Mouse (Mus musculus) lung, embryonic 14.5 days (tissue): ENCODE data around the gene Rex2. TPM values are rescaled to one million over a fixed set of nuclear protein-coding genes. Genes with fewer than 3 reads are reported as not detected.
"Not testable (repeated sequence)": the region's sequence is repeated elsewhere in the genome, so short reads cannot be mapped to it uniquely, and the experiment has no call there.

Source experiments
- ATAC-seq: fragments of 200-750 bp; cut with Nextera tagmentation; 2 replicates; pipeline ENCODE4 v1.8.0; 2017; ENCODE audit warnings: mild to moderate bottlenecking, moderate TSS enrichment, moderate library complexity; ENCODE audit not compliant: insufficient read depth
- DNase-seq: peaks from one replicate; pipeline ENCODE4 v3.0.0-alpha.2; 2015
- H3K27ac ChIP-seq: fragments of 300-500 bp; sonication (generic); 2 replicates; pipeline ENCODE4 v1.5.1; 2014; ENCODE audit warnings: low read depth, mild to moderate bottlenecking, moderate library complexity
- H3K27me3 ChIP-seq: fragments of 300-500 bp; sonication (generic); 2 replicates; pipeline ENCODE4 v1.6.1; 2014; ENCODE audit warnings: low read length, control low read depth; ENCODE audit not compliant: insufficient read depth
- H3K36me3 ChIP-seq: fragments of 300-500 bp; sonication (generic); 2 replicates; pipeline ENCODE4 v1.6.1; 2014; ENCODE audit warnings: control low read depth; ENCODE audit not compliant: insufficient read depth
- H3K4me1 ChIP-seq: fragments of 300-500 bp; sonication (generic); 2 replicates; pipeline ENCODE4 v1.6.1; 2014; ENCODE audit warnings: antibody characterized with exemption, control low read depth; ENCODE audit not compliant: insufficient read depth
- H3K4me2 ChIP-seq: fragments of 300-500 bp; sonication (generic); 2 replicates; pipeline ENCODE4 v1.6.1; 2014; ENCODE audit warnings: mild to moderate bottlenecking
- H3K4me3 ChIP-seq: fragments of 300-500 bp; sonication (generic); 2 replicates; pipeline ENCODE4 v1.5.1; 2014; ENCODE audit warnings: low read depth, low read length
- H3K9ac ChIP-seq: fragments of 300-500 bp; sonication (generic); 2 replicates; pipeline ENCODE4 v1.6.1; 2014
- H3K9me3 ChIP-seq: fragments of 300-500 bp; sonication (generic); 2 replicates; pipeline ENCODE4 v1.6.1; 2016; ENCODE audit warnings: low read depth, low read length, control low read depth
- WGBS: fragments of 180-500 bp; shearing (Covaris S2); extraction: QIAGEN DNeasy Blood & Tissue Kit; methylation state at CpG from one replicate; pipeline ENCODE4 v1.1.7; 2014; 5-methylcytosine and 5-hydroxymethylcytosine counted together
- polyA plus RNA-seq: library from polyadenylated mRNA; unstranded; fragments of >200 nt; fragmentation: Nextera tagmentation; extraction: Ambion mirVana; gene quantifications from 2 replicates; pipeline ENCODE4 v1.2.1, GENCODE M21; 2014

Rex2 gene
- not detected in 2 replicates for polyA plus RNA-seq

GRCm38 (mm10) chr4:147021550-147021949 lies at the start of gene Rex2:
TSS of gene Rex2 (plus strand) at chr4:147021850.
- not testable (repeated sequence) for H3K9ac ChIP-seq, H3K4me3 ChIP-seq, H3K36me3 ChIP-seq, H3K4me2 ChIP-seq, ATAC-seq, H3K27me3 ChIP-seq, H3K27ac ChIP-seq, H3K4me1 ChIP-seq, H3K9me3 ChIP-seq, DNase-seq
- WGBS = no CpG with 5 or more reads among the region's 6 CpGs

DNA sequence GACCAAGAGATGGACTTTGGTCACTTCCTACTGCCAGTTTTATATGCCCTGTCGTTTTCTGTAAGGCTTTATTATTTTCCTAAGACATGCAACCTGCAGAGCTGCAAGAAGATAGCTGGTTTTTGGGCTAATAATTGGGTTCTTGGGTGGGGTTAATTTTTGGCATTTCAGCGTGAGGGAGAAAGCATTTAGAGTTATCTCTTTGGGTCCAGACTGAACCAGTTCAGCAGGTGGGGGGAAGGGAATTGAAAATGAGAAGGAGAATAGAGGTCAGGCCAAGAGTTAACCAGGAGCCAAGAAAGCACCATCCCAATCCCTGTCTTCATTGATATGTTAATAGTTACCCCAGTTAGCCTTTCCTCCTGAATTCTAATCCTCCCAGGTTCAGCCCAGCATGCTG lies 45.1 kb upstream of the Rex2 start:
- H3K27me3 ChIP-seq, H3K9ac ChIP-seq, H3K27ac ChIP-seq, H3K4me3 ChIP-seq, H3K9me3 ChIP-seq, H3K4me1 ChIP-seq, ATAC-seq, H3K4me2 ChIP-seq, DNase-seq, H3K36me3 ChIP-seq: not testable (repeated sequence)
- 17% methylated on average over 2 of the region's 2 CpGs for WGBS

DNA sequence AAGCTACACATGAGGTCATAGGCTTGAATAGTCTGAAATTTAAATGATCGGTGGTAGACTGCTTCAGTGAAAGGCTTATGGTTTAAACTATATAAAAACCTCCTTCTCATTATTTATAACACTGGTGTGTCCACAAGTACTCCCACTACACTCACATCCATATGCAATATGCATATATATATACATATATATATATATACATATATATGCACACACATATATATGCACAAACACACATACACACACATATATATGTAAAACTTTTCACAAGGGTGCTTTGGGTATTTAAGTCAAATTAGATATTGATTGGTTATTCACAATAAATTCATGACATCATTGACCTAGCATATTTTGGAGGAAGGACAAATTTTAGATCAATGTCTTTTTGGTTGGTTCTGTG lies 3.2 kb upstream of the Rex2 start:
- H3K4me1 ChIP-seq, H3K9ac ChIP-seq, H3K4me2 ChIP-seq, ATAC-seq, H3K9me3 ChIP-seq, H3K4me3 ChIP-seq, H3K27me3 ChIP-seq, H3K36me3 ChIP-seq, DNase-seq, H3K27ac ChIP-seq: not testable (repeated sequence)
- WGBS = no CpG with 5 or more reads among the region's 1 CpGs

DNA sequence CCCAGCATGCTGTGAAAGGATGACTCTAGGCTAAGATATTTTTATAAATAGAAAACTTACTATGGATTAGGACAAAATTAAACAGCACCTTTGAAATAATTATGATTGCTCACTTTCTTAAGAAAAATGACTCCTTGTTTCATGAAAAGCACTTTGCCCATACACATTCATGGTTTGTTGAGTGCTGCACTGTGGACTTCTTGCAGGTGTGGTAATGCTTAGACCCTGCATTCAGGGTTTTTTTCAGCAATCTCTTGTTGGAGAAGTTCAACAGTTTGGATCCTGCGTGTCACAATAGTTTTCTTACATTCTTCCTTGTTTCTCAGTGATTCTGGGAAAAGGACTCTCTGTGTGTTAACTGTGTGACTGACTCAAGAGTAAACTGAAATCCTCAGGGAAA lies 4.7 kb downstream of the Rex2 start:
- H3K4me3 ChIP-seq, H3K27me3 ChIP-seq: not testable (repeated sequence)

DNA sequence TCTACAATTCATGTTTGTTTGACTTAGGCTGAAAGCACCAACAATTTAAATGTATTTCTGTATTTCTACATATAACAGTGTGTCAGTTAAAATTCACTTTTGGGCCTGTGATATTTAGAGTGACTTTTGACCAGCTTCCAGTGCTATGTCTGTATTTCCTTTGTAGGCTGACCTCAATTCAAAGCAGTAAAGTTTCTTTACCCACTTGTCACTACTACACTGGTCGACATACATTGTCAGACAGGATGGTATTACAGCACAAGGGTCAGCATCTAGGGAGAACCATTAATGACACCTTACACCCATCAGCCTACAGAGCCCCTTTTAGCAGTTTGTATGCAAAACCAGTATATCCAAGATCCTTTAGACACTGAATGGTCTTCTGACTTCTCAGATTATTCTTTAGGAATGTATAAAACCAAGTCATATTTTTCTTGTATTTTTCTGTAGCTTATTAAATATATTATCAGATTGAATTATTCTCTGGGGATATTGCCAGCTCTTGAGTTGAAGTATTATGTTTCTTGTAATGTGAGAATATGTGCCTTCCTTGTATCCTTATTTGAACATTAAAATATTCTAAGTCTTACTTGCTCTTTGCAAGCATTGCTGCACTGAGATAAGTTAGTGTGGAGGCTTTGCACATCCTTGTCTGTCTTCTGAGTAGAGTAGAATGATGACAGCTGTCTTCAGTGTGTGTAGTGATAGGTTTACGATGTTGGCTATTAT lies 9.8 kb downstream of the Rex2 start:
- H3K9me3 ChIP-seq, H3K4me2 ChIP-seq, DNase-seq, H3K4me3 ChIP-seq, H3K27me3 ChIP-seq, H3K9ac ChIP-seq, H3K27ac ChIP-seq, H3K36me3 ChIP-seq, ATAC-seq, H3K4me1 ChIP-seq: not testable (repeated sequence)
- WGBS = 92% methylated on average over 1 of the region's 2 CpGs

More for the DNA sequence above, 4.7 kb downstream of the Rex2 start:
- H3K4me1 ChIP-seq, H3K4me2 ChIP-seq, H3K9me3 ChIP-seq, ATAC-seq, H3K27ac ChIP-seq, H3K36me3 ChIP-seq, DNase-seq, H3K9ac ChIP-seq: not testable (repeated sequence)
- 61% methylated on average over 1 of the region's 1 CpGs for WGBS

GRCm38 (mm10) chr4:147063768-147064167 lies 42.1 kb downstream of the Rex2 start:
- not testable (repeated sequence) for H3K4me2 ChIP-seq, DNase-seq, H3K36me3 ChIP-seq, H3K9ac ChIP-seq, H3K4me3 ChIP-seq, H3K27me3 ChIP-seq, H3K4me1 ChIP-seq, H3K9me3 ChIP-seq, ATAC-seq, H3K27ac ChIP-seq
- 95% methylated on average over 2 of the region's 3 CpGs for WGBS

GRCm38 (mm10) chr4:147065861-147066260 lies 44.2 kb downstream of the Rex2 start:
- H3K27ac ChIP-seq, H3K4me1 ChIP-seq, DNase-seq, H3K27me3 ChIP-seq, ATAC-seq, H3K9me3 ChIP-seq, H3K4me2 ChIP-seq, H3K36me3 ChIP-seq, H3K9ac ChIP-seq, H3K4me3 ChIP-seq: not testable (repeated sequence)
- WGBS = 56% methylated on average over 2 of the region's 3 CpGs

GRCm38 (mm10) chr4:147066380-147066779 lies 44.7 kb downstream of the Rex2 start:
- H3K4me2 ChIP-seq, H3K9me3 ChIP-seq, H3K27ac ChIP-seq, H3K4me3 ChIP-seq, DNase-seq, H3K4me1 ChIP-seq, ATAC-seq, H3K36me3 ChIP-seq, H3K27me3 ChIP-seq, H3K9ac ChIP-seq: not testable (repeated sequence)
- WGBS = 88% methylated on average over 1 of the region's 1 CpGs

GRCm38 (mm10) chr4:147095641-147096040 lies 74.0 kb downstream of the Rex2 start:
- DNase-seq, H3K4me3 ChIP-seq, H3K36me3 ChIP-seq, H3K27ac ChIP-seq, H3K4me2 ChIP-seq, H3K27me3 ChIP-seq, H3K4me1 ChIP-seq, ATAC-seq, H3K9me3 ChIP-seq, H3K9ac ChIP-seq: not testable (repeated sequence)
- 65% methylated on average over 2 of the region's 2 CpGs for WGBS

- under 1% methylated on average over 84 of the region's 109 CpGs for WGBS
- Histone ChIP-seq H3K4me3 (peak overlapping the region; percentile 38), H3K4me2 (peak overlapping the region; percentile 63)
- not testable (repeated sequence) for H3K9ac ChIP-seq, H3K4me1 ChIP-seq, H3K9me3 ChIP-seq, H3K36me3 ChIP-seq, H3K27me3 ChIP-seq, H3K27ac ChIP-seq
- DNase-seq (peak; percentile 13), ATAC-seq (peak; percentile 80; the same call in 1 of the 2 replicates)
Measured at GRCm38 (mm10) chr4:147101666-147102626, 80.3 kb downstream of the Rex2 start.
